Mouse (Mus musculus) layer of hippocampus, adult 18-20 months (tissue): ENCODE measurements around the gene Clstn2. TPM values are rescaled to one million over a fixed set of nuclear protein-coding genes. Genes with fewer than 3 reads are reported as not detected.

Experiments
- DNase-seq, 2 experiments: peaks; one replicate each; pipeline ENCODE4 v3.0.0; 2022; ENCODE audit warnings: low spot score in 2 of 2
- total RNA-seq, 2 experiments: library from RNA; stranded (reverse); gene quantifications; 2 replicates each; pipeline ENCODE4 v1.2.3; 2021

The Clstn2 gene
- total RNA-seq, 2 experiments from 2014 or later, result 130 TPM

DNA sequence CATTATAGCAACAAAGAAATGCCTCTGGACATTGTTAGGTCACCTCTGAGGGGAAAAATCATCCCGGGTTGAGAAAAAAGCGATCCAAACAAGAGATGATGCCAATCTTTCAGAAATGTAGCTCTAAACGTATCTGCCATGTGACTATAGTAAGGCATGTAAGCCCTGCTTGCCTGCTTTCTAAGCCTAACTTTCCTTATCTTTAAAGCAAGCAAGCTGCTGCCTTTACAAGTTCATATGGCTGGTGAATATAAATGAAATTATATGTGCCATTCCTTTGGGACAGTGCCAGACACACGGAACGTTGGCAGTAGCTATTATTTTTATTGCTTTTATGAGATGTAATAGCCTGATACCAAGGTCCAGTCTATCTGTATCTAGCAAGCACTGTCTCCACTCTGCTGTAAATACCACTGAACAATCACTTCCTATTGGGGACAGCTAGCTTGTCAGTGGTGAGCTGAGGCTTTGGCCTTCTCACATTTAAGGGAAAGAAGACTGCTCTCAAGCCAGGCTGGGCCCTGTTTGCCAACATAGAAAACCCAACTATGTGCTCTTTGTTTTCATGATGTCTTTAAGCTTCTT, 252.9 kb downstream of the Clstn2 start:
- DNase-seq, result no peak

DNA sequence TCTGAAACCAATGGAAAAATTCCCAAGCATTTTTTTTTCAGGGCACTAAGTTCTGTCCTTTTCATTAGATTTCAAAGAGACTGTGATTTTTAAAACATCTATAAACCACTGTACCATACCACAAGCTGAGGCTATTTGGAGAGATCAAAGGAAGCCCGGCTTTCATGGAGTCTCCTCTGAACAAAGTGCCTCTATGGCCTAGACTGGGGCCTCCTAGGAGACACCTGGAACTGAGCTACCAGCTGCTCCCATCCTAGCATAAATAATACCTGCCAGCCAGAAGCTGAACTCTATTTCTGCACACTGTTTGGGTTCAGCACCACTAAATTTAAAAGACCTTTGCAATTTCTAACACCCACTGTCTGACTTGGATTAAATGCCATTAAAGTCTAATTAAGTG, 257.2 kb downstream of the Clstn2 start:
- DNase-seq, result no peak

DNA sequence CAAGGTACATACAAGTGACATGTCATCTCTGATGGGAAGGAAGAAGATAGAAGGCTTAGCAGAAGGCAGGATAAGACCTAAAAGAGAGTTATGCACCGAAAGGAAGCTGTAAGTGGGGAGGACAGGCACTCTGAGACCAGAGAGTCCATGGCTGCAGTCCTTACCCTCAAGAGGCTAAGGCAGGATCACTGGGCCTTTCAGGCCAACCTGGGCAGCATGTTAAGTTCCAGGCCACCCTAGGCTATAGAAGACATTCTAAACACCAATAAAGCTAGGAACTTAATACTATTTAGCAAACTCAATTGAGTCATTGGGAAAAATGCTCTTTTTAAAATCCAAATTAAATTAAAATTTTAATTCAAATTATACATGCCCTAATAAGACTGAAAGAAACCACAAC, 258.0 kb downstream of the Clstn2 start:
- no peak for DNase-seq

DNA sequence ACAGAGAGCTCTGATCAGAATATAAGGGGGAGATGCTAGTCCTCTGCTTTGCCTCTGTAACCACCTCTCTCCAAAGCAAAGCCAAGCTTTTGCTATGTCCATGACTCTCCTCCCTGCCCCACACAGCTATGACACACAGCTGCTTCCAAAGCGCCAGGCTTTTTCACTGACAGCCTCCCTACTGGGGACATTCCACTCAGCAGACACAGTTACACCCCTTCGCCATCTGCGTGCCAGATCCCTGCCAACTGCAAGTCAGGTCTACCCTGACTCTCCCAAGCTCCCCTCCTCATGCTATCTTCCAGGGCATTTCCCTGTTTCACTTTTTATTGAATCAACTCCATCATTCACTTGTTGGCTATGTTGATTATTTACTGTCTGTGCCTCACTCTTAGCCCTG, 259.1 kb downstream of the Clstn2 start:
- peak; percentile 28 to 61 for DNase-seq

DNA sequence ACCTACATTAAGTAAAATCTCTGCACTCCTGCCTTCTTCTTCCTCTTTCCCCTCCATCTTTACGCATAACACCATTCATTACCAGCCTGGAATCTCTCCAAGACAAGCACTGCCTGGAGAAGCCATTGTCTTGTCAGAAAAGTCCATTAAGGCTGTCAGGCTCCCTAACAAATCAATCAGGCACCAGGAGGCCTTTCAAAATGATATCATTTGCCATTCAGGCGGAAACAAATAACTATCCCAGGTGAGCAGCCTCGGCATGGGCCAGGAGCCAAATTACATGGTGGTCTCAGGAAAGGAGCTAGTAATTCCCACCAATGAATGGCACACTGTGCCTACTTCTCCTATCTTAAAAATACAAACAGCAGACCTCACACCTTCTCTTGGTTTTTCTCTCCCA, 260.6 kb downstream of the Clstn2 start:
- DNase-seq, result no peak

DNA sequence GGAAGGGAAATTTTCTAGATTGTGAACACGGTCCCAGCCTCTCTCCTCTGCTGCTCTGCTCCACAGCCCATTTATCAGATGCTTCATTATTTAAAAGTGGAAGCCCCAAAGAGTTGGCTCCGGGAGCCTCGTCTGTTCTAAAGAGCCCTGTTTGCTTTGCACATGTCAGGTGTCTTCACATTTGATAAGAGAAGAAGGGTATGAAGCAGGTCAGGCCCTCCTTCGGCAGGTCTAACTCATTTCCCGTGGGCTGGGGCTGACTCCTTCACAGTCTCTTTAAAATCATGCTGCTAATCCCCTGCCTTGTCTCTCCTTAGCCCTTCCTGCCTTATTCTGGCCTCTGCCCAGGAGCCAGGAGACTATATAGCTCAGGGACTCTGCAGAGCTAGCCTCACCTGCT, 263.6 kb downstream of the Clstn2 start:
- DNase-seq, result no peak

DNA sequence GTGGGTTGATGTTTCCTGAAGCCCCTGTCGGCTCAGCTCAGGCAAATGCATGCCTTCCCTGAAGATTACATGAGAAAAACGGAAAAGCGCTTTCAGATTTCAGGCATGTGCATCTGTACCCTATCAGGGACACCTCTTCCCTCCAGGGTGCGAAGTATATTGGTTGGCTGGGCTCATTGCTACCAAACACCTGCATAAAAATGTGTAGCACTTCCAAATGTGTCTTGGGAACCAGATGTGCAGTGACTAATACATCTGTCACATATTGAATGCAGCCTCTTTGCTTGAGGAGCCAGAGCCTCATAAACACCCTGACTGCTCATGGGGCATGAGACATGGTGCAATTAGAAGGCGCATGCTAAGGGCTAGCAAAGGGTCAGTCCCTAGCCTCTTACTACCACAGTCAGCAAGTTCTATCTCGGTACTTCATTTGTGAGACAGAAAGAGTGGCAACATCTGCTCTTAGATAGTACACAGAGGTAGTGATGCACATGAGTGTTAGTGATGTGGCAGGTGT, 267.7 kb downstream of the Clstn2 start:
- no peak for DNase-seq

DNA sequence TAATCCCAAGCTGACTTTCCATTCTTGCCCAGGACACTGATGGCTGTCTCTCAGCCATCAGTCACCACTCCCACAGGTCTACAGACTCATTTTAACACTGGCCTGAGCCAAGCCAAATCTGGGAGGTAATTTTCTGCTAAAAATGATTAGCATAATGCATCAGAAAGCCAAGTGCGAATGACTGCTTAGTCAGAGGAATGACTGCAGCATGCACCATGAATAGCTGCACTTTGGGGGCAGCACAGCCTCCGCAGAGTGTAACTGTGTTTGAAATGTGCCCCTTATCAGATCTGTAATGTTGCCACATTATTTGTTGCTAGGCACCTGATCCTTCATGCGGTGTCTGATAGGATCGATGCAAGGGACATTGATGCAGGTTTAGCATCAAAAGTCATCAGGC, 269.9 kb downstream of the Clstn2 start:
- DNase-seq, result peak in 1 of 2 experiments; percentile 72

DNA sequence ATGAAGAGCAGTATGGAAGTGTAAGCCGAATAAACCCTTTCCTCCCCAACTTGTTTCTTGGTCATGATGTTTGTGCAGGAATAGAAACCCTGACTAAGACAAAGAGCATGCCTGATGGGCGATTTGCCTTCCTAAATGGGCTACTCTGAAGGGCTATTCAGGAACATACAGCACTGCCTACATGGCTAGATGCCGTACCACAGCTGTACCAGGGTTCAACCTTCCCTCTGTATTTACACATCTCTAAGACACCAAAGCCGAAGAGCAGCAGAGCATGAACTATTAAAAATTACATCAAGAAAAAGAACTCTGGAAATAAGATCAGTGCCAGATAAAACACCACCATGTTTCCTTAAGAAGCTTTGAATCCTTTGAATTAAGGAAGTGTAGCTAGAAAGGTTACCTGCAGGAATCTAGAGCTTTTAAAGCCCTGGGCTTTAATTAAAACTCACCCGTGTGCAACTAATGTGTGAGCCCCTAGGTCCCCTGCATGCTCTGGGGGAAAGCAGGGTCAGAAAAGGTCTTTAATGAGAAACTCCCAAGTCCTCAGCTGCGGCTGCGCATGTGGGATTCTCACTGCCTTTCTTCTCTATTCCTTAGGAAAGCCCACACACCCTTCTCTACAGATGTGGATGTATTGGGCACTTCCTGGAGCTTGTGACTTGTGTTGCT, 277.2 kb downstream of the Clstn2 start:
- no peak for DNase-seq

DNA sequence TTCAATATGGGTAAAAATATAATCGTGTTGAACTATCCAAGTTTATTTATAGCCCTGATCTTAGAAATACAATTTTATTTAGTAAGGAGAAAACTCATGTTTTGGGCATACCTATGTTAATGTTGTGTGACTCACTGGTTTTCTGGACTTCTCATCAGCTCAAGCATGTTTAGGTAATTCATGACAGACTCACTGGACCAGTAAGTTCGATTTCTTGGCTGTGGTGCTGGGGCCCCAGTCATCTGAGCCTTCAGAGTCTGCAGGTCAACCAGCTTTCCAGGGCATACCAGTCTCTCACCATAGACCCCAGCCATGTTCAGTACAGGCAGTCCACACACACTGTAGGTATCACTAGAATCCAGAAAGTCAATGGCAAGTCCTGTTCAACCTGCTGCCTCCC, 279.3 kb downstream of the Clstn2 start:
- no peak for DNase-seq

DNA sequence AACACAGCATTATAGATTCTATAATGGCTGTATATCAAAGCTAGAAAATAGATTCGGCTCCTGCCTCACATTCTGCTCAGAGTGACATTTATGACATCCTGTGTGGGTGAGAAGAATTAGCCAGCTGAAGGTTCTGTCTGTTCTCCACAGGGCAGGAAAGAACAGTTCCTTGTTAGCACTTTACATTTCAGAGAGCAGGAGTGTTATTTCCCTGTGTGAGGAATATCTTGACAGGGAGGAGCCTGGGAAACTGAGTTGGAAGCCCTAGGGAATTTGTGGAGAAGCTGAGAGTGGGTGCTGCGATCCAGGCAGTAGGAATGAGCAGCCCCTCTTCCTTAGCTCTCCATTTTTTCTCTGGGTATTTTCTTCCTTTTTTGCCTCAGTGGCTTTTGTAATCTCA, 286.4 kb downstream of the Clstn2 start:
- DNase-seq, result peak in 1 of 2 experiments; percentile 22

DNA sequence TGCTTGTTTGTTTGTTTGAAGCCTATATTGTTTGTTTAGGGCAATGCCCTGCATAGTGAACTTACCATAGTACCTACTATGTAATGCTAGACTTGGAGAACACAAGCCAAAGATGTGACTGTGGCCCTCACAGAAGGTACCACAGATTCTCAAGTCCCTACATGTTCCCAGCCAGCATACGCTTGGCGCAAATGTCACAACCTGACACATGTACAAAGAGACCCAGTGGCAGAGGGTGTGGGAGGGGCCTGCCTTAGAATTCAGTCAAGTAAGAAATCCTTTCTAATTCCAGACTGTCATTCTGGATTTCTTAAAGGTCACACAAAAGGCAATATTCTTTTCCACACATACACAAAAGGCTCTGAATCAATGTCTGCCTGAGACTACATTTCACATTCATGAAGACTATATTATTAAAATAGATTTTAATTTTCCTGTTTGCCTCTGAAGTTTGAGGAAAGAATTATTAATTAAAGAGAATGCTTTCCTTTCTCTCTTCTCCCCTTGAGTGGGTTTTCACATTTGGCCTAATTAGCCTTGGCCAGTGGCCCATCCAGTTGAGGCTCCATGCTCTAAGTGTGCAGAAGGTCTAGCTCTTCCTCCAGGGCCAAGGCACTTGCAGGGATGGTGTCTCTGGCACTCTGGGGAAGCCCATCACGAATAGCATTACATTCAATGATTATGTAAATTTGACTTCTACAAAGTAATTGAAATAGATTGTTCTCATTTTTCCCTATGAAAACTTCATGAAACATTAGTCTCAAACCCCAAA, 305.1 kb downstream of the Clstn2 start:
- no peak for DNase-seq

DNA sequence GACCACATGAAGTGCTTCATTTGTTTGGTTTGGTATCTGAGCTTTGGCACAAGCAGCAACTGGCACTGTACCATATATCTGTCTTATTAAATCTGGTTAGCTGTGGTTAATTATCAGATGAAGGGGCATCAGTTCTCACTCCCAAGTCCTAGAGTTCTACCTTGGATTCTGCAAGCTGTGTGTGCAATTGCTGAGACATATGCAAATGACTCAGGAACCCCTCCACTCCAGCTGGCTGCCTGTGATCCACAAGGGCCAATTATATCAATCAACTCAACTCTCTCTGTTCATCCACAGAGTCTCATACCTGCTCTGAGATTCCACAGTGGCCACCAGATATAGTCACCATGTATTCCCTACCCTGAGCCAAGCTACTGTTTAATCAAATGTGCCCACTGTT, 315.3 kb downstream of the Clstn2 start:
- peak in 1 of 2 experiments; percentile 27 for DNase-seq

DNA sequence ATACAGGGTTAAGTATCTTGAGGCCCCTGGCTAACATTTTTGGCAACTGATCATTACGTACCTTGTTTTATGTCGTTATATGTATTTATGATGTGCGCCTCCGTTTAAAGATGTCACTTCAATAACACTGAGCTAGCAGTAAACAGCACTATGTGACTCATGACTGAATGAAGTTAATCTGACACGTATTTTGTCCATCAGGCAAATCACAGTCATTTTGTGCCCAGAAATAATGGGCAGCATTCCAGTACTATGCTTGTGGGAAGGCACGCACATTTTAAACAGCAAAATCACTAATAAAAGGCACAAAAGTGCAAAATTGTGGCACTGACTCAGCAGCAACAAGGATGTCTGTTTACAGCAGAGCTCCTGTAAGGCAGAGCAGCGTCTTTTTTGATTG, 316.0 kb downstream of the Clstn2 start:
- peak; percentile 50 to 79 for DNase-seq

DNA sequence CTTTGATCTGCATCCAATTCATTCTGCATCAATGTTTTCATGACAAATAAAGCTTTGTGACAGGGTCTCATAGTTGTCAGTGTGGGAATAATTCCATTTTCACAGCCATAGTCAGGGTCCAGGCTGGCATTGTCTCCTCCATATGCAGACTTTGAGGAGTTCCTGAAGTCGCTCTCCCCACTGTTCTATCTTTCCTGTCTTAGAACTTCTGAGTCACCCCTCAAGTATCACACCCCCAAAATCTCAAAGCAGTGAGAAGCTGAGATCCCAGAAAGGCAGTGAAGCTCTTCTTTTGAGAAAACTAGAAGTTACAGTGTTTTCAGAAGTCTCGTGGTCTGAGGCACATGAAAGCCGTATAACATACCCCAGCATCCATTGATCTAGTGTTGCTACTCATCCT, 320.1 kb downstream of the Clstn2 start:
- no peak for DNase-seq

DNA sequence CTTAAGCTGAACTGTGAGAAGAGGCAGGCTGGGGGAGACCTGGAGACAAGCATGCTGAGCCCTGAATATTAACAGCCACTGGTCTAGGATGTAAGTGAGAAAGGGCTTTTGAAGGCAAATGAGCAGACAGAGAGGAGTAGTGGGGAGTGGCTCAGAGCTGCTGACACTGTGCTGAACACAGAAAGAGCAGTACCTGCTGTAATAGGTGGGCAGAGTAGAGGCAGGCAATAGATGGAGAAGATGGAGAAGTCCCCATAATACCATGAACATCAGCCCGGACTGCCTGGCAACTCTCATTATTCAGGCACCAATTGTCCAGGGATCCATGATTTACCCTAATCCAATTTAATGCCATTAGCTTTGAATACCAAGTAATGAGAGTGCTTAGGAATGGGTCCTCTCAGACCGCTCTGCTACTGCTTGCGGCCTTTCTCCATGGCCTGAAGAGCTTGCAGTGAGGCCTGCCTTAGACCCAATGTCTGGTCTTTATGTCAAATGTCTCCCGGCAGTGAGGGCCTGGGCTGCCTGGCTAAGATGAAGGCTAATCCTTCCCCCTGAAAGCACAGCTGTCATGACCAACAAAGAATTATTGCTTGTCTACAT, 329.0 kb downstream of the Clstn2 start:
- DNase-seq, result no peak

DNA sequence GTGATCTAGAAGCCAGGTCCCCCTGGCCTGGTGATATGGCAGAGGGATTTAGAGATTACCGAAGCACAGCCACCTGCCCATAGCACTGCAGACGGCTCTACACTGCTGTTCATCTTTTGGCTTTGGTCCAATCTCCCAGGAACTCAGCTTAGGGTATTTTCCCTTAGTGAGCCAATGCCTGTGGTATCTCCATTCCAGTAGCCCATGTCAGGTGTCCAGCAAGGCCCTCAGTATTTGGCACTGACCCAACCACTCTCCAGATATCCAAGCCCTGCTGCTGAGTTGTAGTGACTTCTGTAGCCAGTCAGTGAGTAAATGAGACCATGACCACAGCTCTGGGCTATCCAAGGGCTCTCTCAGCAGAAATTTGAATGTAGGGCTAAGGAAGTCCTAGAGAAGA, 330.0 kb downstream of the Clstn2 start:
- no peak for DNase-seq

DNA sequence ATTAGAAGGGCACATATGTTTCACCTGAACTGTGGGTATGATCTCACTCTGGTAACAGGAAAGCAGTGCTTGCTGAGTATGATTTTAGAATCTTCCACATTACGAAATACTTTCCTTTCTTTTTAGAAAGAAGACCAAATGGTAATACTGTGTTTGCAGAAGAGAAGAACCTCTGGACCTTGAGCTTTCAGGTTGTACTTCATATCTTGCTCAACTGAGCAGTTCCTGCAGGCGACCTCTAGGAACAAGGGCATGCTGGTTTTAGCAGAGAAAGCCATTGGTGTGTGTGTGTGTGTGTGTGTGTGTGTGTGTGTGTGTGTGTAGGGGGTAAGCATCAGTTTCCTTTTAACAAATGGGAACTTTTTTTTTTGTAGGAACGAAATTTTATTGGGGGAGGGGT, 333.0 kb downstream of the Clstn2 start:
- DNase-seq, result no peak

DNA sequence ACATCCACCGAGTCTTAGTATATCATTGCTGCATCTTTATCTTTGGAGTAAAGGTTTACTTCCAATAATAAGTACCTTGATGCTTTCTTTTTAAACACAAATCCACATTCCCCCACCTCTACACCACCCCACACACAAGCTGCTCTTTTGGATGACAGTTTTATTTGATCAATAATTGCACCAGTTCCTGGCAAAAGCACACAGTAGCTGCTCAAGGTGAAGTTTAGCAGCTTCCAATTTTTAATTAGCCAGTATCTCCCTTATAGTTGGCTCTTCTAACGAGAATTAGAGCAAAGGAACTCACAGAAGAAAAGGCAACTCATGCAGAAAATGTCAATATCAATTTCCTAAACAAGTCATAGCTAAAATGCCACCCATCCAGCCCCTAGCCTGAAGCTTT, 334.0 kb downstream of the Clstn2 start:
- DNase-seq, result peak; percentile 40 to 53

DNA sequence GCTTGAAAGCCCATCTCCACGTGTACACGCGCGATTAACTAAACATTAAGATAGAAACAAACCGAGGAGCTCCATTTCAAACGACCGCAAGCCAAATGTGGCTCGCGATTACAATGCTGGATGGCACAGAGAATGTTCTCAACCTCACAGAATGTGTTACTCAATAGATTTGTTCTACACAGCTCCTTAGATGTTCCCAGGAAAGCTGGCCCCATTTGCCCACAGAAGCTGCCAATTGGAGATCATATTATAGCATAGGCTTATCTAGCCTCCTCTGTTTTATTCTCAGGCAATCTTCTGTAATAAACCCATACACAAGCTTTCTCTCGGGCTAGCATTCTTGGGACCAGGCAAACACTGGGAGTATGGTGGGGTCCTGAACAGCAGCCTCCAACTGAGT, 334.9 kb downstream of the Clstn2 start:
- peak; percentile 41 to 83 for DNase-seq

DNA sequence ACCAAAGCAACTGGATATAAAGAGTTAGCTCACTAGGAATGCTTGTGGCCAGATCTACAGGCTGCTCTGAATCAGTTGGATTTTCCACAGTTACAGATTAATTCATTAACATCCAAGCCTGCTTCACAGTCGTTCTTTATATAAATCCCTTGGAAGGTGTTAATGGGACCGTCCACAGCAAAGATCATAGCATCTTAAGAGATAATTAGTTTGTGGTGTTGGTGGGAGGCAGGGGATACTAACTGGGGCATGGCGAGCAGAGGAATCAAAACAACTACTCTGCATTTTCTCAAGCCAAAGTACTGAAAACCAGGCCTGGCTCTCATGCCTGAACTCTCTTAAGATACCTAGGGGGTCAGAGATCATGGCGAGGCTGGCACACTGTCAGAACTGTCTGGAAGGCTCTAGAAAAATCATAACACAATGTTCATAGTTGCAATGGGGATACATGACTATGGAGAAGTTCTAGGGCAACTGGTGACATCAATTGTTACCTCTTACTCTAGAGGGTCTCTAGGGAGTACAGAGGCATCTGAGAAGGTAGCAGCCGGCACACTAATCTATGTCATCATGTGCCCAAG, 336.2 kb downstream of the Clstn2 start:
- DNase-seq, result no peak

DNA sequence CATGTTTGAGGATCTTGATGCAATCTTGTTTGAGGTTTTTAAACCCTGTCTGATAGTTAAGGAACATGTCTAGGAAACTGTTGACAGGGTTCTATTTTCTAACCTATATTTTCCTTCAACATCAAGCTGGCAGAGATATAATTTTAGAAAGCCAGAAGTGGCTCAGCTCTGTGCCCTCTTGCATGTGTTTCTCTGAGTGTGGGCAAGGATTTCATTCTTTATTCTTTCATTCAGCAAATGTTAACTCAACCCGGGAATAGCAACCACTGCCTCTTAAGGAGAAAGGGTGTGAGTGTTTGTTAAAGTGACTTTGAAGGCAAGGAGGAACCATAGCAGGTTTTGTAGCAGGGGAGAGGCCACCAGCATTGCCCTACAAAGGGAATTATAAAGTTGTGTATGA, 337.7 kb downstream of the Clstn2 start:
- no peak for DNase-seq
